Mouse (Mus musculus) MEL-GATA-1-ER (cell line): ENCODE measurements around the gene Styxl1.

Source experiments
- DNase-seq: peaks from one replicate; pipeline ENCODE4 v3.0.0-alpha.2; 2012; ENCODE audit warnings: low read depth; ENCODE audit errors: extremely low read depth

Styxl1 gene

GRCm38 (mm10) chr5:135777796-135778470, at the start of gene Styxl1:
Gene Styxl1 (minus strand): TSS chr5:135778385.
- DNase-seq, result no peak

GRCm38 (mm10) chr5:135826225-135826624, 48.0 kb upstream of the Styxl1 start:
- DNase-seq, result no peak

- DNase-seq, result no peak
These were observed 46.3 kb upstream of the Styxl1 start for GRCm38 (mm10) chr5:135824517-135824916.

- DNase-seq, result no peak
These were observed 44.2 kb upstream of the Styxl1 start for GRCm38 (mm10) chr5:135822316-135822944.

GRCm38 (mm10) chr5:135818491-135818890, 40.3 kb upstream of the Styxl1 start:
- no peak for DNase-seq

- no peak for DNase-seq
These were observed 34.8 kb upstream of the Styxl1 start for GRCm38 (mm10) chr5:135812991-135813390.

GRCm38 (mm10) chr5:135807263-135807637, 29.1 kb upstream of the Styxl1 start:
- no peak for DNase-seq

- peak; percentile 59 for DNase-seq
These were observed 28.5 kb upstream of the Styxl1 start, which contains the start of gene Srrm3 for GRCm38 (mm10) chr5:135806555-135807262. Gene Srrm3 (plus strand): TSS chr5:135806890.

GRCm38 (mm10) chr5:135804735-135805134, 26.6 kb upstream of the Styxl1 start:
- DNase-seq, result no peak

- DNase-seq, result no peak
These were observed 25.5 kb upstream of the Styxl1 start for GRCm38 (mm10) chr5:135803676-135804075.

- DNase-seq, result no peak
These were observed 24.9 kb upstream of the Styxl1 start for GRCm38 (mm10) chr5:135803135-135803534.

GRCm38 (mm10) chr5:135802641-135803040, 24.5 kb upstream of the Styxl1 start:
- no peak for DNase-seq

- DNase-seq, result no peak
These were observed 22.7 kb upstream of the Styxl1 start for GRCm38 (mm10) chr5:135800927-135801326.

- no peak for DNase-seq
These were observed 21.6 kb upstream of the Styxl1 start for GRCm38 (mm10) chr5:135799746-135800145.

GRCm38 (mm10) chr5:135794859-135795181, 16.6 kb upstream of the Styxl1 start:
- DNase-seq, result no peak

GRCm38 (mm10) chr5:135793996-135794858, 16.0 kb upstream of the Styxl1 start:
- no peak for DNase-seq

GRCm38 (mm10) chr5:135782901-135783300, 4.7 kb upstream of the Styxl1 start:
- no peak for DNase-seq

- DNase-seq, result no peak
These were observed 2.1 kb upstream of the Styxl1 start for GRCm38 (mm10) chr5:135780331-135780730.

GRCm38 (mm10) chr5:135778471-135779445, 573 bp upstream of the Styxl1 start, which contains the start of gene Mdh2:
Gene Mdh2 (plus strand): TSS chr5:135778480.
- peak; percentile 99 for DNase-seq

GRCm38 (mm10) chr5:135776546-135776945, 1.6 kb downstream of the Styxl1 start:
- DNase-seq, result no peak
